In genomic region chr2:156478046-156478690, GRCm38 (mm10) we compare ENCODE assay signal across 16 mouse cellular contexts. TPM values are rescaled to one million over a fixed set of nuclear protein-coding genes. Genes with fewer than 3 reads are reported as not detected.
DNase-seq lines count a peak whose midpoint lies in the region; ATAC-seq lines count a peak whose summit lies in the region.
"Had no signal": no experiment of that assay in that cellular context is flagged by ENCODE, and none has a peak within 500 bp of the region (broad histone marks: within the 10 kb centered on the region; RNA-seq: fewer than 3 reads in every experiment).

No protein-coding gene starts in this region.

- H3K27ac ChIP-seq in brown adipose tissue, adult 24 weeks (replicated peaks; ENCODE audit: low read depth, low read length): peak overlapping the region; percentile 74
- H3K27ac ChIP-seq: embryonic facial prominence, embryonic 15.5 days; forebrain, embryonic 12.5 days; hindbrain, embryonic 13.5 days; intestine, embryonic 15.5 days; limb, embryonic 13.5 days; liver, embryonic 15.5 days; neural tube, embryonic 13.5 days had no signal

- peak; percentile 72 for DNase-seq in adrenal gland, postnatal 14 days
- no peak for DNase-seq in adrenal gland, postnatal 4 days (ENCODE audit: low spot score in 2 of 2)
- peak; percentile 76 for DNase-seq in left cerebral cortex, postnatal 4 days
- no peak for DNase-seq in left cerebral cortex, adult 8-10 months (ENCODE audit: low spot score in 2 of 2)
- peak; percentile 83 to 87 for DNase-seq in cerebellum, postnatal 14 days
- DNase-seq in thymus, postnatal 0 days (ENCODE audit: low spot score): no peak
- DNase-seq: heart, adult 11 months had no signal

- H3K4me1 ChIP-seq in brown adipose tissue, adult 24 weeks (ENCODE audit: control insufficient read depth, insufficient read depth, insufficient read length, low read length): peaks cover 27% of the 10 kb centered on the region

- intact Hi-C loops in left cerebral cortex, postnatal 4 days (cut with DNase I): no loop called here

- ATAC-seq in erythroblast, adult 5-6 weeks (replicated peaks; ENCODE audit: low FRiP score, poor library complexity, severe bottlenecking): no peak
- ATAC-seq: intestine, embryonic 15.5 days had no signal

- H3K4me3 ChIP-seq in brown adipose tissue, adult 24 weeks (ENCODE audit: insufficient read depth, low read depth, low read length): no peak overlapping the region
- H3K4me3 ChIP-seq: embryonic facial prominence, embryonic 15.5 days; forebrain, embryonic 12.5 days; hindbrain, embryonic 13.5 days; intestine, embryonic 15.5 days; limb, embryonic 13.5 days; liver, embryonic 15.5 days; neural tube, embryonic 13.5 days had no signal

RNA-seq across cellular contexts. Expression of gene Epb41l1, which starts 57.5 kb away (rescaled TPM):
- 47.4 and 56.8 TPM in 2 replicates for total RNA-seq in adrenal gland, postnatal 14 days (2021)
- total RNA-seq in adrenal gland, postnatal 4 days (2021): 10 to 100 TPM; 54.3 to 56.1 TPM
- 100 to 1,000 TPM; 229 to 236 TPM for total RNA-seq in left cerebral cortex, postnatal 4 days (2021)
- 100 to 1,000 TPM; 359 to 405 (median 385) TPM for total RNA-seq in left cerebral cortex, adult 8-10 months (2022)
- 23.3 and 29.1 TPM in 2 replicates for polyA plus RNA-seq in brown adipose tissue, adult 24 weeks (2012; ENCODE audit: insufficient read depth, insufficient read length, missing spikeins)
- 0.21 and 0.38 TPM in 2 replicates for polyA plus RNA-seq in thymus, postnatal 0 days (2015; fragmentation: Nextera tagmentation; extraction: Ambion mirVana)
- total RNA-seq in erythroblast, adult 5-6 weeks (2015; ENCODE audit: low replicate concordance): under 0.01 and 2.5 TPM in 2 replicates
- total RNA-seq in erythroblast, adult 5-6 weeks (2017; ENCODE audit: low replicate concordance): 0.34 and 0.84 TPM in 2 replicates

Comparison
In these comparisons a context has a peak if more than half of its experiments do, and no peak if none do; other contexts are left out.
1. DNase-seq: peak in adrenal gland, postnatal 14 days (single experiment), left cerebral cortex, postnatal 4 days (single experiment) and cerebellum, postnatal 14 days (2 of 2); none in adrenal gland, postnatal 4 days (0 of 2), left cerebral cortex, adult 8-10 months (0 of 2) and thymus, postnatal 0 days (single experiment).
2. RNA of gene Epb41l1, which starts 57.5 kb away (total RNA-seq): 359 to 405 TPM in left cerebral cortex, adult 8-10 months, 229 to 236 TPM in left cerebral cortex, postnatal 4 days, 54.3 to 56.1 TPM in adrenal gland, postnatal 4 days and 47.4 to 56.8 TPM in adrenal gland, postnatal 14 days; under 0.01 to 2.5 TPM in erythroblast, adult 5-6 weeks; every median in the first group is over 10 times any median in the second.